Mouse (Mus musculus): ENCODE measurements around the gene Spata7. TPM values are rescaled to one million over a fixed set of nuclear protein-coding genes. Genes with fewer than 3 reads are reported as not detected.

Spata7 gene
- total and polyA plus RNA-seq, 2 experiments: 0.43 to 3.5 TPM

DNA sequence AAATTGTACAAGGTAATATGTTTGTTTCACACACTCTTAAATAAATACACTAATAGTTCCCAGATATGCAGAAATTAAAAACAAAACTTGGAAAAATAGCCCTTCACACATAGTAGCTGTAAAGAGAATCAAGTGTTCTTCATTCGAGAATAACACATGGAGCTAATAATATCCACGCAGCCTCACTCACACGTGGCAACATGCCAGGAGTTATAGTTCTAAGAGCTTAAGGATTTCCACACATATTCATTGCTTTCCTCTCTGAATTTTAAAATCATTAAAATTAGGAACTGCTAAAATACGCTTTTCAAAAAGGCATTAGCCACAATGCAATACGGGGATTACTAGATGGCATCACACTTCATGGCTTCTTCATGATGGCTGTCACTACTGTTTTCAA, 69.2 kb downstream of the Spata7 start:
- no peaks in the 10 kb centered on the region for H3K79me2 ChIP-seq (ENCODE audit: control insufficient read depth, insufficient read depth, low read length)
- DNase-seq (ENCODE audit: extremely low read depth, low read depth, low spot score): no peak
- H3K4me3 ChIP-seq (ENCODE audit: insufficient read depth, low read depth, low read length): no peak overlapping the region
- no peak overlapping the region for H3K27ac ChIP-seq (replicated peaks; ENCODE audit: insufficient read depth, low read depth, low read length)
- H3K36me3 ChIP-seq (ENCODE audit: control insufficient read depth, insufficient read depth, low read length): peaks cover 34% of the 10 kb centered on the region
- no peaks in the 10 kb centered on the region for H3K27me3 ChIP-seq (ENCODE audit: control insufficient read depth, insufficient read depth, low read length)
- WGBS: 87% methylated on average over 5 of the region's 5 CpGs
- H3K4me1 ChIP-seq (ENCODE audit: control insufficient read depth, insufficient read depth, low read length): no peaks in the 10 kb centered on the region
- no peak overlapping the region for H3K9ac ChIP-seq (ENCODE audit: low read depth, low read length)
- TF ChIP-seq POLR2A (IDR thresholded peaks at IDR 0.05; ENCODE audit: extremely low read depth, insufficient read depth, low read length) (no peak), CTCF (IDR thresholded peaks at IDR 0.05; ENCODE audit: low read depth, low read length) (no peak)

GRCm38 (mm10) chr12:98701564-98701963, 73.6 kb downstream of the Spata7 start:
- Histone ChIP-seq H3K4me1 (ENCODE audit: control insufficient read depth, insufficient read depth, low read length) (no peaks in the 10 kb centered on the region), H3K27me3 (ENCODE audit: control insufficient read depth, insufficient read depth, low read length) (no peaks in the 10 kb centered on the region), H3K36me3 (ENCODE audit: control insufficient read depth, insufficient read depth, low read length) (peaks cover 23% of the 10 kb centered on the region), H3K4me3 (ENCODE audit: insufficient read depth, low read depth, low read length) (no peak overlapping the region), H3K79me2 (ENCODE audit: control insufficient read depth, insufficient read depth, low read length) (no peaks in the 10 kb centered on the region), H3K9ac (ENCODE audit: low read depth, low read length) (no peak overlapping the region), H3K27ac (replicated peaks; ENCODE audit: insufficient read depth, low read depth, low read length) (no peak overlapping the region)
- no peak for TF ChIP-seq CTCF (IDR thresholded peaks at IDR 0.05; ENCODE audit: low read depth, low read length)
- TF ChIP-seq POLR2A (IDR thresholded peaks at IDR 0.05; ENCODE audit: extremely low read depth, insufficient read depth, low read length): no peak
- 96% methylated on average over 9 of the region's 9 CpGs for WGBS
- DNase-seq (ENCODE audit: extremely low read depth, low read depth, low spot score): no peak

GRCm38 (mm10) chr12:98703554-98703953, 75.6 kb downstream of the Spata7 start:
- no peak overlapping the region for H3K4me3 ChIP-seq (ENCODE audit: insufficient read depth, low read depth, low read length)
- no peak for DNase-seq (ENCODE audit: extremely low read depth, low read depth, low spot score)
- H3K4me1 ChIP-seq (ENCODE audit: control insufficient read depth, insufficient read depth, low read length): no peaks in the 10 kb centered on the region
- TF ChIP-seq CTCF (IDR thresholded peaks at IDR 0.05; ENCODE audit: low read depth, low read length): no peak
- no peak for TF ChIP-seq POLR2A (IDR thresholded peaks at IDR 0.05; ENCODE audit: extremely low read depth, insufficient read depth, low read length)
- no peaks in the 10 kb centered on the region for H3K27me3 ChIP-seq (ENCODE audit: control insufficient read depth, insufficient read depth, low read length)
- H3K36me3 ChIP-seq (ENCODE audit: control insufficient read depth, insufficient read depth, low read length): peaks cover 19% of the 10 kb centered on the region
- no peak overlapping the region for H3K27ac ChIP-seq (replicated peaks; ENCODE audit: insufficient read depth, low read depth, low read length)
- H3K79me2 ChIP-seq (ENCODE audit: control insufficient read depth, insufficient read depth, low read length): no peaks in the 10 kb centered on the region
- 69% methylated on average over 2 of the region's 2 CpGs for WGBS
- no peak overlapping the region for H3K9ac ChIP-seq (ENCODE audit: low read depth, low read length)

DNA sequence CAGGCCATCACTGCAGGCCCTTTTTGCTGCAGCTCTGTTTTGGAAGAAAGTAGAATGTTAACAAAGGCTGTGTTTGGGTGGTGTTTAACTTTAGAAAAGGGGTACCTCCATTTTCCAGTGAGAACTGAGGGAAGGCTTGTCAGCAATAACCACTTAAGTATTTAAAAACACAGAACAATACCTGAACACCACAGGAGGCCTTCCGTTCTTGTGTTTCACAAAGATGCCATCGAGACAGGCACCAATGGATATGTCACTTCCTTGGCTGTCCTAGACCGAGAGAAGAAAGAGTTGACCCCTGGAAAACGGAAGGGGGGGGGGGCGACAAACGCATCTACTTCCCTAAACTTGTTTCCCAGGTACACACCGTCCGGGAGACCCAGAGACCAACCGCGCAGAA, 76.0 kb downstream of the Spata7 start:
- no peak overlapping the region for H3K27ac ChIP-seq (replicated peaks; ENCODE audit: insufficient read depth, low read depth, low read length)
- H3K27me3 ChIP-seq (ENCODE audit: control insufficient read depth, insufficient read depth, low read length): no peaks in the 10 kb centered on the region
- 0 out of 2 replicates have a peak, but pooled peaks cover 3% of the 10 kb centered on the region for H3K79me2 ChIP-seq (ENCODE audit: control insufficient read depth, insufficient read depth, low read length)
- no peaks in the 10 kb centered on the region for H3K4me1 ChIP-seq (ENCODE audit: control insufficient read depth, insufficient read depth, low read length)
- 90% methylated on average over 10 of the region's 10 CpGs for WGBS
- TF ChIP-seq CTCF (IDR thresholded peaks at IDR 0.05; ENCODE audit: low read depth, low read length) (no peak), POLR2A (IDR thresholded peaks at IDR 0.05; ENCODE audit: extremely low read depth, insufficient read depth, low read length) (no peak)
- H3K4me3 ChIP-seq (ENCODE audit: insufficient read depth, low read depth, low read length): no peak overlapping the region
- no peak overlapping the region for H3K9ac ChIP-seq (ENCODE audit: low read depth, low read length)
- DNase-seq (ENCODE audit: extremely low read depth, low read depth, low spot score): no peak
- peaks cover 23% of the 10 kb centered on the region for H3K36me3 ChIP-seq (ENCODE audit: control insufficient read depth, insufficient read depth, low read length)

DNA sequence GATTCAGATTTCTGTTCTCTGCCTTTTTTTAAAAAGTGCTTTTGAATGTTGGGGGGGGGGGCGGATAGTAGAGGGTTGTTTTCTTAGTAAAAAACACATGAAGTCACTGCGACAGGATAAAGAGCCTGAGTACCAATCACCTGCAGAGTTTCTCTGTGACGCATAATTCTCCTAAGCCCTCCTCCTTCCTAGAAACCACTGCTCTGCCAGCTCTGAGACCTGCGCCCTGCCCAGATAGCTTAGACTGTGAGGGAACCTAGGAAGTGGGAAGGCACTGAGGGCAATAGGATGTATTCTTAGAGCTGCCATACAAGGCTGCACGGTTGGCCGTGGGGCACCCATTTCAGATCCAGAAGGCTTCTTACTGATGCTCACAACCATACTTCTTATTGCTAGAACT, 84.9 kb downstream of the Spata7 start:
- no peak overlapping the region for H3K4me3 ChIP-seq (ENCODE audit: insufficient read depth, low read depth, low read length)
- DNase-seq (ENCODE audit: extremely low read depth, low read depth, low spot score): no peak
- peaks cover 18% of the 10 kb centered on the region for H3K4me1 ChIP-seq (ENCODE audit: control insufficient read depth, insufficient read depth, low read length)
- no peak overlapping the region for H3K9ac ChIP-seq (ENCODE audit: low read depth, low read length)
- WGBS: 98% methylated on average over 6 of the region's 6 CpGs
- peaks cover 9% of the 10 kb centered on the region for H3K36me3 ChIP-seq (ENCODE audit: control insufficient read depth, insufficient read depth, low read length)
- TF ChIP-seq CTCF (IDR thresholded peaks at IDR 0.05; ENCODE audit: low read depth, low read length): no peak
- no peak for TF ChIP-seq POLR2A (IDR thresholded peaks at IDR 0.05; ENCODE audit: extremely low read depth, insufficient read depth, low read length)
- H3K27me3 ChIP-seq (ENCODE audit: control insufficient read depth, insufficient read depth, low read length): no peaks in the 10 kb centered on the region
- peaks cover 7% of the 10 kb centered on the region; the same call in 1 of the 2 replicates for H3K79me2 ChIP-seq (ENCODE audit: control insufficient read depth, insufficient read depth, low read length)
- H3K27ac ChIP-seq (replicated peaks; ENCODE audit: insufficient read depth, low read depth, low read length): no peak overlapping the region

GRCm38 (mm10) chr12:98713621-98714103, 85.7 kb downstream of the Spata7 start:
- Histone ChIP-seq H3K9ac (ENCODE audit: low read depth, low read length) (no peak overlapping the region), H3K27ac (replicated peaks; ENCODE audit: insufficient read depth, low read depth, low read length) (no peak overlapping the region), H3K79me2 (ENCODE audit: control insufficient read depth, insufficient read depth, low read length) (peaks cover 9% of the 10 kb centered on the region; the same call in 1 of the 2 replicates), H3K36me3 (ENCODE audit: control insufficient read depth, insufficient read depth, low read length) (peaks cover 5% of the 10 kb centered on the region), H3K4me1 (ENCODE audit: control insufficient read depth, insufficient read depth, low read length) (peaks cover 18% of the 10 kb centered on the region), H3K27me3 (ENCODE audit: control insufficient read depth, insufficient read depth, low read length) (no peaks in the 10 kb centered on the region), H3K4me3 (ENCODE audit: insufficient read depth, low read depth, low read length) (no peak overlapping the region)
- DNase-seq (ENCODE audit: extremely low read depth, low read depth, low spot score): no peak
- TF ChIP-seq POLR2A (IDR thresholded peaks at IDR 0.05; ENCODE audit: extremely low read depth, insufficient read depth, low read length) (no peak), CTCF (IDR thresholded peaks at IDR 0.05; ENCODE audit: low read depth, low read length) (no peak)
- 55% methylated on average over 7 of the region's 7 CpGs for WGBS

All from liver, adult 2 months (tissue).